Mouse (Mus musculus): ENCODE measurements around the gene Pgpep1l. TPM values are rescaled to one million over a fixed set of nuclear protein-coding genes. Genes with fewer than 3 reads are reported as not detected.

The Pgpep1l gene
- polyA plus RNA-seq, 1 experiment from 2014 or later, result not detected

DNA sequence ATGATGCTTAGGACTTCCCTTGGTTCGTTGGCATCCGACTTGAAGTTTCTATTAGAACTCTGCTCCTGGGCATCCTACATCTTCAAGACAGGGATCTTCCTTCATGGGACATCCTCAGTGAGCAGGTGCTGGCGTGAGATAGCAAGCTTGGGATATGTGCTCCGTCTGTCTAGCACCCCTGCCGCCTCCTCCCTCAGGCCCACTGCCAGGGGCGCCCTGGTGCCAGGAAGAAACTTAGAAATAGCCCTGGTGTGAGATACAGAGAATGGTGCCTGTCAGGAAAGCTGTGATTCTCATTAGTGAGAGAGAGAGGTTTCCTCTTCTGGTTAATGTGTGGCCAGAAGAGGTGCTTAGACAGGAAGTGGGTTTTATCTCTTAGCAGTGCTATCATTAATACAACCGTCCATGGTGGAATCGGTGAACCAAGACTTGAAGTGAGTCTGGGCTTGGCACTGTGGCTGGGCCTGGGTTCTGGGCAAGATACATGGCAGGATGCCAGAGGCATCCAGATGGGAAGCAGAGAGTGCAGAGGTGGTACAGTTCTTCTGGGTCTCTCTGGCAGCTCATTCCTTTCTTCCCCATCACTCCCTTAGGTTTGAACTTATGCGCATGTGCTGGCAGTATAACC lies 38.5 kb downstream of the Pgpep1l start:
- Histone ChIP-seq H3K27ac (replicated peaks; ENCODE audit: low read depth, low read length) (no peak overlapping the region), H3K9ac (ENCODE audit: low read depth, low read length) (no peak overlapping the region), H3K27me3 (replicated peaks; ENCODE audit: control insufficient read depth, insufficient read depth, low read length) (no peaks in the 10 kb centered on the region), H3K36me3 (ENCODE audit: control insufficient read depth, insufficient read depth, low read length) (peaks cover 67% of the 10 kb centered on the region), H3K4me1 (ENCODE audit: control insufficient read depth, insufficient read depth, low read length) (peaks cover 9% of the 10 kb centered on the region; the same call in 1 of the 2 replicates), H3K4me2 (ENCODE audit: low read depth, low read length) (no peak overlapping the region), H3K4me3 (ENCODE audit: low read depth, low read length) (no peak overlapping the region), H3K9me3 (ENCODE audit: control insufficient read depth, low read length) (no peaks in the 10 kb centered on the region)
- ATAC-seq (ENCODE audit: low read depth), result no peak
- 89% methylated on average over 9 of the region's 9 CpGs for WGBS
- DNase-seq (ENCODE audit: low spot score), result no peak

DNA sequence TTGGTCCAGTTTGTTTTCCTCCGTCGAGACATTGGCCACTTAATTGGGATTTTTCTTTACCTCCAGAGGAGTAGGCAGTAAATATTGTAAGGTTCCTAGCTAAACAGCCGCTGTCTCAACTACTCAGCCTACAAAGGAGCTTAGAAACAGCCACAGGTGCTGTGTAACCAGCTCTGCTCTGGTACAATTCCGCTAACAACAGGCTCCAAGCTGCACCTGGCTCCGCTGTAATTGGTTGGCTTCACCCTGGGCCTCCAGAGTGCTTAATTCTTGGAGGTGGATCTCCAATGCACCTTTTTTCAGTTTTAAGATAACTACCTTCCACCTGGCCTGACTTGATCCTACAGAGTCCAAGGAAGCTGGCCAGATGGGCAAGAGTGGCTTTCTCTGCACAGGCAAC lies 40.0 kb downstream of the Pgpep1l start:
- ATAC-seq (ENCODE audit: low read depth), result 0 out of 2 replicates have a peak, but pooled peaks have one; percentile 41
- Histone ChIP-seq H3K4me3 (ENCODE audit: low read depth, low read length) (no peak overlapping the region), H3K36me3 (ENCODE audit: control insufficient read depth, insufficient read depth, low read length) (peaks cover 67% of the 10 kb centered on the region), H3K27ac (replicated peaks; ENCODE audit: low read depth, low read length) (peak overlapping the region; percentile 30), H3K9ac (ENCODE audit: low read depth, low read length) (no peak overlapping the region), H3K9me3 (ENCODE audit: control insufficient read depth, low read length) (no peaks in the 10 kb centered on the region), H3K4me2 (ENCODE audit: low read depth, low read length) (no peak overlapping the region), H3K27me3 (replicated peaks; ENCODE audit: control insufficient read depth, insufficient read depth, low read length) (no peaks in the 10 kb centered on the region), H3K4me1 (ENCODE audit: control insufficient read depth, insufficient read depth, low read length) (peaks cover 9% of the 10 kb centered on the region; the same call in 1 of the 2 replicates)
- no peak for DNase-seq (ENCODE audit: low spot score)
- WGBS, result 88% methylated on average over 5 of the region's 5 CpGs

DNA sequence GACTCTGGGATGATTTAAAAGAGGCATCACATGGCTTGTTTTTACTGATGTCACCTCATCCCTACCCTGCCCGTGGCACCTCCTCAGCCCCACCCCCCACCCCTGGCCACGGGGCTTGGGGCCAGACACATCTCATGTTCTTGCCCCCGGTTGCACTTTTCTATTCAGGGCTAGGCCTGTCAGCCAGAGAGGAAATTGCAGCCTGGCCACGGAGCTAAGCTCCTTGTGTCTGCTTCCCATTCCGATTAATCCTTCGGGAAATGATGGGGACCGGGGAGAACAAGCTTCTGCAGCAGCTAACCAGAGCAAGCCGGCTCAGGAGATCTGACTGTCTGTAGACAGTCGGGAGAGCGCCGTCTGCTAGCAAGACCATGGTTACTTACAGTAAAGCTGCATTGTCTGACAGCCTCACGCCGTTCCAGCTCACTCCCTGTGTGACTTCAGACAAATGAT lies 40.7 kb downstream of the Pgpep1l start:
- no peak overlapping the region for H3K4me3 ChIP-seq (ENCODE audit: low read depth, low read length)
- WGBS, result 17% methylated on average over 13 of the region's 13 CpGs
- no peaks in the 10 kb centered on the region for H3K27me3 ChIP-seq (replicated peaks; ENCODE audit: control insufficient read depth, insufficient read depth, low read length)
- peak; percentile 58 for ATAC-seq (ENCODE audit: low read depth)
- H3K36me3 ChIP-seq (ENCODE audit: control insufficient read depth, insufficient read depth, low read length), result peaks cover 73% of the 10 kb centered on the region
- peak overlapping the region; percentile 36; the same call in 1 of the 2 replicates for H3K9ac ChIP-seq (ENCODE audit: low read depth, low read length)
- peaks cover 9% of the 10 kb centered on the region; the same call in 1 of the 2 replicates for H3K4me1 ChIP-seq (ENCODE audit: control insufficient read depth, insufficient read depth, low read length)
- peak overlapping the region; percentile 30; the same call in 1 of the 2 replicates for H3K27ac ChIP-seq (replicated peaks; ENCODE audit: low read depth, low read length)
- peak; percentile 87 for DNase-seq (ENCODE audit: low spot score)
- H3K9me3 ChIP-seq (ENCODE audit: control insufficient read depth, low read length), result no peaks in the 10 kb centered on the region
- no peak overlapping the region for H3K4me2 ChIP-seq (ENCODE audit: low read depth, low read length)

DNA sequence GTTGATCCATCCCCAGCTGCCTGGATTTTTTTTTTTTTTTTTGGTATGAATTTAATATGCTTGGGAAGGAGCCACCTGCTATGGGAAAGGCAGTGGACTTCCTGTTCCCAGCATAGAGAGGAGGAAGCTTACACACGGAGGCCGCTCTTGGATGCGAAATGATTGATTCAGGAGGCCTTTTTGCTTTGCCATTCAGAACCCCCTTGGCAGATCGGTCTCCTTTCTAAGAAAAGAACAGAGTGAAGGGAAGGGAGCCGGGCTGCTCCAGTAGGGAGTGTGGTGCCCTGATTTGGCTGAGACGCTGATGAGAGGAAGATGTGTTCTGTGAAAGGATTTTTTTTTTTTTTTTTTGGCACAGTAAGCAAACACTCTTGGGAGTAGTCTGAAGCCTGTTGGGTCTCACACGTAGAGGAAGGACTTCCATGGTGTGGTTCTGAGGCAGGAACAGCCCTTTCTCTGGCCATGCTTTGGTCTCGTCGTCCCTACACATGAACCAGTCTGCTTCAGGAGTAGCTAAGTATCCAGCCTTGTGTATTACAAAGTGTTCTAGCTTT lies 42.3 kb downstream of the Pgpep1l start:
- H3K27ac ChIP-seq (replicated peaks; ENCODE audit: low read depth, low read length), result 0 out of 2 replicates have a peak overlapping the region, but pooled peaks have one; percentile 10
- ATAC-seq (ENCODE audit: low read depth) (no peak), DNase-seq (ENCODE audit: low spot score) (no peak)
- peaks cover 76% of the 10 kb centered on the region for H3K36me3 ChIP-seq (ENCODE audit: control insufficient read depth, insufficient read depth, low read length)
- peaks cover 9% of the 10 kb centered on the region; the same call in 1 of the 2 replicates for H3K4me1 ChIP-seq (ENCODE audit: control insufficient read depth, insufficient read depth, low read length)
- 79% methylated on average over 9 of the region's 9 CpGs for WGBS
- H3K4me2 ChIP-seq (ENCODE audit: low read depth, low read length), result no peak overlapping the region
- no peak overlapping the region for H3K9ac ChIP-seq (ENCODE audit: low read depth, low read length)
- H3K27me3 ChIP-seq (replicated peaks; ENCODE audit: control insufficient read depth, insufficient read depth, low read length), result no peaks in the 10 kb centered on the region
- no peaks in the 10 kb centered on the region for H3K9me3 ChIP-seq (ENCODE audit: control insufficient read depth, low read length)
- H3K4me3 ChIP-seq (ENCODE audit: low read depth, low read length), result no peak overlapping the region

DNA sequence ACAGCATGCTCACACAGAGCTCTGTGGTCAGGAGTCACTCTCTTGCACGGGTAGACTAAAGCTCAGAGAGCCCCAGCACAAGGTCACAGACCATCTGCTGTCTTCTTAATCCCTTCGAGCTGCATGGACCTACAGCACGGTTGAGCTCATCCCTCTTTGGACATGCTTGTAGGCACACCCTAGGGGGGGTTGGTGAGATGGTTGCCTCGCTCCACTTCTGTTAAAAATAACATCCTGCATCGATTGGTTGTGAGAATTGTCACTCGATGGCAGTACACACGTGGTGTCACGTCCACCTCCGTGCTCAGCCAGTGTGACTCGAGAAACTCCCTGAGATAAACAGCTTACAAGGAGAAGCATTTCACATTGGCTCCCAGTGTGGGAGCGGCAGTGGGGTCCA lies 45.2 kb downstream of the Pgpep1l start:
- Histone ChIP-seq H3K27ac (replicated peaks; ENCODE audit: low read depth, low read length) (no peak overlapping the region), H3K27me3 (replicated peaks; ENCODE audit: control insufficient read depth, insufficient read depth, low read length) (no peaks in the 10 kb centered on the region), H3K4me2 (ENCODE audit: low read depth, low read length) (no peak overlapping the region), H3K9me3 (ENCODE audit: control insufficient read depth, low read length) (no peaks in the 10 kb centered on the region), H3K36me3 (ENCODE audit: control insufficient read depth, insufficient read depth, low read length) (peaks cover 82% of the 10 kb centered on the region), H3K9ac (ENCODE audit: low read depth, low read length) (no peak overlapping the region), H3K4me1 (ENCODE audit: control insufficient read depth, insufficient read depth, low read length) (peaks cover 6% of the 10 kb centered on the region; the same call in 1 of the 2 replicates), H3K4me3 (ENCODE audit: low read depth, low read length) (no peak overlapping the region)
- ATAC-seq (ENCODE audit: low read depth) (no peak), DNase-seq (ENCODE audit: low spot score) (no peak)
- 85% methylated on average over 11 of the region's 11 CpGs for WGBS

DNA sequence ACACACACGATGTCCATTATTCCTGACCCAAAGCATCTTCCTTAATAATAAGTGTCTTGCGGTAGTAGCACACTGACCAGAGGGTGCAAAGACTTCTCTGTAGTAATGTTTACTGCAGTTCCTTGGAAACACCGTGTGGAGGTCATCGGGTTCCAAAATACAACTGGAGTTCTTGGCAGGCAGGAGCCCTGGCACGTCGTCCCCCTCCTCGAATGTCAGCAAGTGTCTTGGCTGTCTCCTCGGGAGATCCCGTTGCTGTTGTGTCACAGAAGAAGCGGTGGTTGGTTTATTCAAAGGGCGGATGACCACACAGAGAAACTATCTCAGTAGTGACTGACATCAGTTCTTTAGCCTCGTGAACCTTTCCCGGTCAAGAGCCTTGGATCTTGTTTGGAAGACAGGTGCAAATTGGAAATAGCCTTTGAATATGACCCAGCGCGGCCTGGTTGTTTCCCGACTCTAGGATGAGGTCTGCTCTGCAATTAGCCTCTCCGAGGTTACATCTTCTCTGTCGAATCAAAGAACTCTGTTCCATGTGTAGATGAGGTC lies 48.4 kb downstream of the Pgpep1l start:
- peak; percentile 42 for DNase-seq (ENCODE audit: low spot score)
- Histone ChIP-seq H3K4me2 (ENCODE audit: low read depth, low read length) (no peak overlapping the region), H3K4me3 (ENCODE audit: low read depth, low read length) (no peak overlapping the region), H3K4me1 (ENCODE audit: control insufficient read depth, insufficient read depth, low read length) (no peaks in the 10 kb centered on the region), H3K27me3 (replicated peaks; ENCODE audit: control insufficient read depth, insufficient read depth, low read length) (no peaks in the 10 kb centered on the region), H3K36me3 (ENCODE audit: control insufficient read depth, insufficient read depth, low read length) (peaks cover 91% of the 10 kb centered on the region), H3K9ac (ENCODE audit: low read depth, low read length) (no peak overlapping the region), H3K9me3 (ENCODE audit: control insufficient read depth, low read length) (no peaks in the 10 kb centered on the region), H3K27ac (replicated peaks; ENCODE audit: low read depth, low read length) (no peak overlapping the region)
- WGBS, result 86% methylated on average over 18 of the region's 18 CpGs
- ATAC-seq (ENCODE audit: low read depth), result peak; percentile 23; the same call in 1 of the 2 replicates

DNA sequence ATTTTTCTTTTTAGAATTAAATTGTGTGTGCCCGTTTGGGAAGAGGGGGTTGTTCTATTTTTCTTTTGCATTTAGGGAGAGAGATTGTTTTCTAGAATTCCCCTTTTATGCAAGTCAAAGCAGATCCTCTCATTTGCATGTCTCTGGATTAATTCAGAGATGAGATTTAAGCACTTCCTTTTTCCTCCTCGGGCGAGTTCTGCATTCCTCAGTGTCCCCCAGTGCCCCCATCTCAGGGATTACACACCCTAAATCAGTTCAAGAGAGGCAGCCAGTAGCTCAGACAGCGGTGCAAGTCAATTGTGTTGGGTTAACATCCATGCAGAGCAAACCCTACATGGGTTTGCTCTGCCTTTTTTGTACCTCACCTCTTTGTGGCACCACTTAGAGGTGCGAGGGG lies 50.2 kb downstream of the Pgpep1l start:
- WGBS, result 71% methylated on average over 5 of the region's 5 CpGs
- no peak for ATAC-seq (ENCODE audit: low read depth)
- peaks cover 91% of the 10 kb centered on the region for H3K36me3 ChIP-seq (ENCODE audit: control insufficient read depth, insufficient read depth, low read length)

DNA sequence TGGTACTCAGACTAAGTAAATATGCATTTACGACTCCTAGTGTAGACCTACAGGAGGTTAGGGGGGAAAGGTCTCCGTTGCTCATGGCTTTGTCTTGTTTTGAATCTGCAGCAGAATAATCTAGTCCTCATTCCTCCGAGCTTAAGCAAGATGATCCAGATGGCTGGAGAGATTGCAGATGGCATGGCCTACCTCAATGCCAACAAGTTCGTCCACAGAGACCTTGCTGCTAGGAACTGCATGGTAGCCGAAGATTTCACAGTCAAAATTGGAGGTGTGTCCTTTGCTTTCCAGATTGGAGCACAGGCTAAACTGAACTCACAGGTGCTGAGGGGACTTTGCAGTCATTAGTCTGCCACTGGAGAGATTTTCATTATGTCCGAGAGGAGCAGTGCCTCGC lies 52.1 kb downstream of the Pgpep1l start:
- Histone ChIP-seq H3K27me3 (replicated peaks; ENCODE audit: control insufficient read depth, insufficient read depth, low read length) (no peaks in the 10 kb centered on the region), H3K9me3 (ENCODE audit: control insufficient read depth, low read length) (no peaks in the 10 kb centered on the region), H3K4me3 (ENCODE audit: low read depth, low read length) (no peak overlapping the region), H3K4me2 (ENCODE audit: low read depth, low read length) (no peak overlapping the region), H3K27ac (replicated peaks; ENCODE audit: low read depth, low read length) (no peak overlapping the region), H3K4me1 (ENCODE audit: control insufficient read depth, insufficient read depth, low read length) (no peaks in the 10 kb centered on the region), H3K36me3 (ENCODE audit: control insufficient read depth, insufficient read depth, low read length) (peaks cover 92% of the 10 kb centered on the region), H3K9ac (ENCODE audit: low read depth, low read length) (no peak overlapping the region)
- ATAC-seq (ENCODE audit: low read depth) (no peak), DNase-seq (ENCODE audit: low spot score) (no peak)
- 92% methylated on average over 7 of the region's 7 CpGs for WGBS

More for the DNA sequence above, 50.2 kb downstream of the Pgpep1l start:
- no peak for DNase-seq (ENCODE audit: low spot score)
- H3K4me1 ChIP-seq (ENCODE audit: control insufficient read depth, insufficient read depth, low read length), result no peaks in the 10 kb centered on the region
- H3K4me3 ChIP-seq (ENCODE audit: low read depth, low read length), result no peak overlapping the region
- no peaks in the 10 kb centered on the region for H3K9me3 ChIP-seq (ENCODE audit: control insufficient read depth, low read length)
- no peak overlapping the region for H3K4me2 ChIP-seq (ENCODE audit: low read depth, low read length)
- H3K9ac ChIP-seq (ENCODE audit: low read depth, low read length), result no peak overlapping the region
- H3K27ac ChIP-seq (replicated peaks; ENCODE audit: low read depth, low read length), result no peak overlapping the region
- no peaks in the 10 kb centered on the region for H3K27me3 ChIP-seq (replicated peaks; ENCODE audit: control insufficient read depth, insufficient read depth, low read length)
